Mouse (Mus musculus) brain, embryonic 14.5 days (tissue): Measurements from ENCODE around the gene Gpn2. TPM values are rescaled to one million over a fixed set of nuclear protein-coding genes. Genes with fewer than 3 reads are reported as not detected.

ENCODE experiments used
- DNase-seq: peaks from one replicate; pipeline ENCODE4 v3.0.0-alpha.2; 2011; ENCODE audit warnings: low read depth
- CTCF ChIP-seq: fragments of 200-500 bp; IDR thresholded peaks from 2 replicates; pipeline ENCODE4 v1.5.1; 2012; ENCODE audit warnings: inconsistent platforms, mild to moderate bottlenecking, moderate library complexity, borderline replicate concordance; ENCODE audit not compliant: insufficient read depth, insufficient read length; ENCODE audit errors: extremely low read depth
- POLR2A ChIP-seq: fragments of 200-500 bp; IDR thresholded peaks from 2 replicates; pipeline ENCODE4 v1.6.1; 2012; ENCODE audit warnings: mild to moderate bottlenecking, inconsistent platforms, borderline replicate concordance; ENCODE audit not compliant: poor library complexity, insufficient read depth, insufficient read length, severe bottlenecking; ENCODE audit errors: extremely low read depth
- polyA plus RNA-seq: library from polyadenylated mRNA; depleted of rRNA; stranded (reverse); fragments of >200 nt; gene quantifications from 2 replicates; pipeline ENCODE4 v1.2.3, GENCODE M21; 2012

Gene Gpn2
- polyA plus RNA-seq, 1 experiment = 37.7 TPM

GRCm38 (mm10) chr4:133598616-133599015 lies 14.5 kb downstream of the Gpn2 start:
- TF ChIP-seq POLR2A (no peak), CTCF (no peak)
- DNase-seq = no peak

DNA sequence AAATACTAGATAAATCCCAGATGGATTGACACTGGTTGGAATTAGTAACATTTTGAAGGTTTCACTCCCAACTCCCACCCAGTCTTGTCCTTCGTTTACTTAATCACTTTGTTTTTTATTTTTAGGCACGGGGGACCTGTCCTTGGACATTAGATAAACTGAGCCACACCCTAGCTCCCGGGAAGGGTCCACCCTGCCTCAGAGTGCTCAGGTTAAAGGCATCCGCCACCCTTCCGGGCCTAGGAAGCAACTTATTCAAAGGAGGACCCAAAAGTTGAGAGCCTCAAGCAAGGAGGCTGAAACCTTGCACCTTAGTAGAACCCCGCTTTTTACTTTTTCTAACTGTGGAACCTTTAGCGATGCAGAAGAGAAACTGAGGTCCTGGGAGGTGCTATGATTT lies 15.0 kb downstream of the Gpn2 start:
- TF ChIP-seq CTCF (no peak), POLR2A (no peak)
- DNase-seq = no peak

GRCm38 (mm10) chr4:133599571-133600073 lies 15.5 kb downstream of the Gpn2 start:
- DNase-seq = peak; percentile 83
- TF ChIP-seq CTCF (no peak), POLR2A (no peak)

- no peak for DNase-seq
- no peak for TF ChIP-seq POLR2A
- TF ChIP-seq CTCF = no peak
Measured at GRCm38 (mm10) chr4:133600306-133600705, 16.1 kb downstream of the Gpn2 start.

GRCm38 (mm10) chr4:133601721-133602218 lies 17.6 kb downstream of the Gpn2 start, which contains the start of gene Sfn:
TSS of gene Sfn (minus strand) at chr4:133602168.
- DNase-seq = no peak
- TF ChIP-seq CTCF = peak; percentile 38; the same call in 1 of the 2 replicates
- no peak for TF ChIP-seq POLR2A

GRCm38 (mm10) chr4:133603056-133603455 lies 18.9 kb downstream of the Gpn2 start:
- DNase-seq = no peak
- TF ChIP-seq CTCF = no peak
- no peak for TF ChIP-seq POLR2A

DNA sequence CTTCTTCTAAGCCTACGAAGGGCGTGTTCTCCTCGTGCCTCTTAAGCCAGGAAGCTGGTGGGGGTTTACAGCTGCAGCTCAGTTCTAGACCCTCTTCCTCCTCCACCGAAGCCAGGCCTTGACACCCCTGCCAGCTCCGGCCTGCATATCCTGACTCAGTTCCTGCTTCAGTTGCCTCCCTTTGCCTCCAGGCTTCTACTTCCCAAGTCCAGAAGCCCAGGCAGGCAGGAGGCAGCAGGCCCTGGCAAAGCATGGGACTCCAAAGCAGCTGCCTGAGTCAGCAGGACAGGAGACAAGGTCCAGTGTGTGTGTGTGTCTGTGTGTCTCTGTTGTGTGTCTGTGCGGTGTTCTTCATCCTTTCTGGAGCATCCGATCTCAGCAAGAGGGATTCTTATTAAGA lies 20.0 kb downstream of the Gpn2 start:
- TF ChIP-seq CTCF (no peak), POLR2A (no peak)

DNA sequence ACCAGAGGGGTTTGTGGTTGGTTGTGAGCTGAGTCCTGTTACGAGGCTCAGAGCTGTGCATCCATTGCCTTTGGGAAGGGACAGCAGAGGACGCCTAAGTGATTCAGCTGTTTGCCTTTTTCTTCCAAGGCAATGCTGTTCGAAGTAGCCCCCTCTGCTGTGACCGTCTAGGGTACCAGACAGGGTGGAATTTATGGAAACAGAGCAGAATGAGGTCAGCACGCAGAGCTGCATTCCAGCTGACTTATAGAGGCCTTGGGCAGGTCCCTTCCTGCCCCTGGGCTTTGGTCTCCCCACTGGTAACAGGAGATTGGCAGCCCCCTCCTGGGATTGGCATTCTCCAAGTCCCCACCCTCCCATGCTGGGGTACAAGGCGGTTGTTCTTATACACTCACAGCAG lies 20.7 kb downstream of the Gpn2 start:
- DNase-seq = no peak
- TF ChIP-seq POLR2A = no peak
- no peak for TF ChIP-seq CTCF

More for the DNA sequence above, 20.0 kb downstream of the Gpn2 start:
- no peak for DNase-seq

GRCm38 (mm10) chr4:133605330-133605729 lies 21.2 kb downstream of the Gpn2 start:
- no peak for DNase-seq
- TF ChIP-seq POLR2A (no peak), CTCF (no peak)

GRCm38 (mm10) chr4:133607284-133607683 lies 23.1 kb downstream of the Gpn2 start:
- no peak for TF ChIP-seq POLR2A
- TF ChIP-seq CTCF = no peak
- DNase-seq = no peak

DNA sequence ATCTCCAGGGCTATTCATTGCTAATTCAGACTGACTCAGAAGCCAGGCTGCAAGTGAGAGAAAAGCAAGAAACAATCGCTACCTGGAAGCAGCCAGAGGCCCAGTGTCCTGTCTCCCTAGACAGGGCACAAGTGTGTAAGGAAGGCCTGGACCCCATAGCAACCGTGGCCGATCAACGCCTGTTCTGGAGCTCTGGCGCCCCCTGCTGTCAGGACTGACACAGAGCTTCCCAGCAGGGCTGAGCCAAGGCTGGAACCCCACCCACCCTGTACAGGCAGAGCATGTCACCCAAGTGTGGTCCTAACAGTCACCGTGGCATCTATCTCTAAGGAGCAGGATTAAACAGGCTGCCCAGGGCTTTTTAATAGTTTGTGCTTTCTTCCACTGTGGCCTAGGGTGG lies 25.6 kb downstream of the Gpn2 start:
- TF ChIP-seq POLR2A (no peak), CTCF (peak; percentile 86)
- DNase-seq = peak; percentile 69

GRCm38 (mm10) chr4:133611815-133612214 lies 27.7 kb downstream of the Gpn2 start:
- DNase-seq = no peak
- TF ChIP-seq CTCF = peak; percentile 10; the same call in 1 of the 2 replicates
- no peak for TF ChIP-seq POLR2A
